Comparison of ENCODE assay signal across 20 mouse cellular contexts in the genomic region with DNA sequence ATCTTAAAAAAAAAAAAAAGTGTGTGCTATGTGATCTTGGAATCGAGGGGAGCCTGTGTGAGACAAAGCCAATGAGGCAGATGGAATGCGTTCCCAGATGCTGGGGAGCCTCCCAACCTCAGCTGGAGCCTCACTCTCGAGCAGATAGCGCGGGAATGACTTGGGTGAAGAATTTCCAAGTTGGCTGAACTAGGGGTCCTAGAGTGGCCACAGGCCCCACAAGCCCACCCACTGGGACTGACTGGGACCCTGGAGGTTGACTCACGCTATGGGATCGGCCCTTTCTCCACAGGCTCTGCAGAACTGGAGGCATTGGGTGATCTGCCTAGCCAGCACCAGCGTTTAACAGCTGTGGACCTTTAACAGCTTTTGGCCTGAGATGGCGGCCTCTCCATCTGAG. TPM values are rescaled to one million over a fixed set of nuclear protein-coding genes. Genes with fewer than 3 reads are reported as not detected.
DNase-seq lines count a peak whose midpoint lies in the region; TF ChIP-seq lines count a peak whose summit lies in the region.
"Had no signal": no experiment of that assay in that cellular context is flagged by ENCODE, and none has a peak within 500 bp of the region (broad histone marks: within the 10 kb centered on the region; RNA-seq: fewer than 3 reads in every experiment).

No protein-coding gene starts in this region.

- intact Hi-C loops in gastrocnemius, postnatal 14 days (cut with DNase I; ENCODE audit: low total_unique reads), result no loop called here
- intact Hi-C loops in gastrocnemius, postnatal 36 days (cut with DNase I), result no loop called here
- intact Hi-C loops in heart, postnatal 14 days (cut with DNase I), result no loop called here
- intact Hi-C loops in left cerebral cortex, postnatal 25 days (cut with DNase I), result loop anchor here (5.0 kb wide), 2 partner anchors 66 to 216 kb away; no protein-coding TSS in a partner anchor

- H3K27me3 ChIP-seq in testis, adult 2 months (ENCODE audit: control insufficient read depth, insufficient read depth, low read length), result no peaks in the 10 kb centered on the region
- H3K27me3 ChIP-seq: heart, embryonic 13.5 days had no signal

- peak; percentile 33 for DNase-seq in gastrocnemius, postnatal 14 days
- no peak for DNase-seq in gastrocnemius, postnatal 36 days
- no peak for DNase-seq in testis, postnatal 10 days (ENCODE audit: low spot score)
- DNase-seq in heart, postnatal 14 days, result peak; percentile 53
- no peak for DNase-seq in neural tube, embryonic 10.5 days (ENCODE audit: extremely low spot score, low spot score)
- DNase-seq in left cerebral cortex, postnatal 25 days (ENCODE audit: low spot score in 2 of 2), result no peak
- no peak for DNase-seq in layer of hippocampus, adult 18-20 months (ENCODE audit: low spot score in 2 of 2)
- DNase-seq: adrenal gland, adult 8-10 months; cerebellum, postnatal 14 days; kidney, adult 9 months; kidney, postnatal 36 days; left cerebral cortex, postnatal 4 days; right cerebral cortex, postnatal 14 days; thymus, postnatal 4 days had no signal

- no peak for TF ChIP-seq POLR2A in testis, adult 2 months (IDR thresholded peaks at IDR 0.05; ENCODE audit: control insufficient read depth, low read depth, low read length)

- no peak overlapping the region for H3K27ac ChIP-seq in testis, adult 2 months (ENCODE audit: control insufficient read depth, insufficient read depth, low read depth, low read length)
- H3K27ac ChIP-seq: heart, embryonic 13.5 days; liver, embryonic 14.5 days; neural tube, embryonic 12.5 days had no signal

- TF ChIP-seq CTCF in testis, adult 2 months (IDR thresholded peaks at IDR 0.05; ENCODE audit: control insufficient read depth, insufficient read depth, insufficient replicate concordance, low read depth, low read length), result no peak

- H3K4me3 ChIP-seq in testis, adult 2 months (ENCODE audit: control insufficient read depth, low read depth, low read length), result peak overlapping the region; percentile 73
- H3K4me3 ChIP-seq: heart, embryonic 13.5 days; hindbrain, embryonic 13.5 days; megakaryocyte, embryonic 14.5 days; neural tube, embryonic 12.5 days had no signal

- no peaks in the 10 kb centered on the region for H3K36me3 ChIP-seq in testis, adult 2 months (ENCODE audit: control insufficient read depth, insufficient read depth, low read length)
- H3K36me3 ChIP-seq: heart, embryonic 13.5 days; hindbrain, embryonic 13.5 days; neural tube, embryonic 12.5 days had no signal

- H3K4me1 ChIP-seq in testis, adult 2 months (ENCODE audit: control insufficient read depth, insufficient read depth, low read length), result peaks cover 15% of the 10 kb centered on the region

RNA-seq across cellular contexts. Expression of gene Cpne7, which starts 19.1 kb away (rescaled TPM):
- under 1 TPM; 0.31 to 0.73 TPM for total RNA-seq in gastrocnemius, postnatal 14 days (2021)
- total RNA-seq in gastrocnemius, postnatal 36 days (2021), result under 1 TPM in 1 of 2 experiments, not detected in 1; 0.23 TPM
- polyA plus RNA-seq in testis, adult 2 months (2012; rRNA removed), result 1.1 and 1.3 TPM in 2 replicates
- total RNA-seq in heart, postnatal 14 days (2021), result under 1 TPM; 0.31 to 0.39 TPM
- total RNA-seq in left cerebral cortex, postnatal 25 days (2021), result 10 to 100 TPM; 47.5 to 62.6 TPM
- 100 to 1,000 TPM; 273 to 284 TPM for total RNA-seq in layer of hippocampus, adult 18-20 months (2021)

RNA-seq across cellular contexts. Expression of gene Sult5a1, which starts 21.8 kb away (rescaled TPM):
- 1 to 10 TPM; 5.7 to 6.9 TPM for total RNA-seq in gastrocnemius, postnatal 14 days (2021)
- total RNA-seq in gastrocnemius, postnatal 36 days (2021), result 1 to 10 TPM; 2.8 to 3.0 TPM
- polyA plus RNA-seq in testis, adult 2 months (2012; rRNA removed), result 3.8 and 5.2 TPM in 2 replicates
- 1 to 10 TPM; 1.2 to 2.1 TPM for total RNA-seq in heart, postnatal 14 days (2021)
- total RNA-seq in left cerebral cortex, postnatal 25 days (2021), result not detected
- total RNA-seq in layer of hippocampus, adult 18-20 months (2021), result 1 to 10 TPM; 2.2 to 3.2 TPM
- total RNA-seq: left cerebral cortex, postnatal 4 days had no signal

RNA-seq across cellular contexts. Expression of gene Rpl13, which starts 34.1 kb away (rescaled TPM):
- total RNA-seq in gastrocnemius, postnatal 14 days (2021), result 100 to 1,000 TPM; 517 to 627 TPM
- 100 to 1,000 TPM; 328 to 417 TPM for total RNA-seq in gastrocnemius, postnatal 36 days (2021)
- 834 and 1,155 TPM in 2 replicates for polyA plus RNA-seq in testis, adult 2 months (2012; rRNA removed)
- total RNA-seq in heart, postnatal 14 days (2021), result 100 to 1,000 TPM; 426 to 446 TPM
- total RNA-seq in left cerebral cortex, postnatal 25 days (2021), result 100 to 1,000 TPM; 350 to 359 TPM
- total RNA-seq in layer of hippocampus, adult 18-20 months (2021), result 100 to 1,000 TPM; 467 to 496 TPM

RNA-seq across cellular contexts. Expression of gene Dpep1, which starts 49.8 kb away (rescaled TPM):
- total RNA-seq in gastrocnemius, postnatal 14 days (2021), result 10 to 100 TPM; 11.8 to 20.9 TPM
- total RNA-seq in gastrocnemius, postnatal 36 days (2021), result 10 to 100 TPM; 11.7 to 14.6 TPM
- 9.6 and 10.5 TPM in 2 replicates for polyA plus RNA-seq in testis, adult 2 months (2012; rRNA removed)
- 10 to 100 TPM; 28.6 to 43.2 TPM for total RNA-seq in heart, postnatal 14 days (2021)
- total RNA-seq in left cerebral cortex, postnatal 25 days (2021), result not detected
- under 1 TPM; 0.22 to 0.89 TPM for total RNA-seq in layer of hippocampus, adult 18-20 months (2021)
- total RNA-seq: left cerebral cortex, postnatal 4 days had no signal

Comparison
In these comparisons a context has a peak if more than half of its experiments do, and no peak if none do; other contexts are left out.
1. DNase-seq: peak in gastrocnemius, postnatal 14 days (single experiment) and heart, postnatal 14 days (2 of 2); none in gastrocnemius, postnatal 36 days (0 of 2), testis, postnatal 10 days (single experiment), neural tube, embryonic 10.5 days (single experiment), left cerebral cortex, postnatal 25 days (0 of 2) and layer of hippocampus, adult 18-20 months (0 of 2).
2. RNA of gene Cpne7, which starts 19.1 kb away (total RNA-seq): 273 to 284 TPM in layer of hippocampus, adult 18-20 months and 47.5 to 62.6 TPM in left cerebral cortex, postnatal 25 days; 0.31 to 0.73 TPM in gastrocnemius, postnatal 14 days, 0.31 to 0.39 TPM in heart, postnatal 14 days and 0.23 TPM in gastrocnemius, postnatal 36 days; every median in the first group is over 10 times any median in the second.